Mouse (Mus musculus): Measurements from ENCODE around the gene Dclk3. TPM values are rescaled to one million over a fixed set of nuclear protein-coding genes. Genes with fewer than 3 reads are reported as not detected.

The Dclk3 gene
- polyA plus RNA-seq, 1 experiment = not detected

DNA sequence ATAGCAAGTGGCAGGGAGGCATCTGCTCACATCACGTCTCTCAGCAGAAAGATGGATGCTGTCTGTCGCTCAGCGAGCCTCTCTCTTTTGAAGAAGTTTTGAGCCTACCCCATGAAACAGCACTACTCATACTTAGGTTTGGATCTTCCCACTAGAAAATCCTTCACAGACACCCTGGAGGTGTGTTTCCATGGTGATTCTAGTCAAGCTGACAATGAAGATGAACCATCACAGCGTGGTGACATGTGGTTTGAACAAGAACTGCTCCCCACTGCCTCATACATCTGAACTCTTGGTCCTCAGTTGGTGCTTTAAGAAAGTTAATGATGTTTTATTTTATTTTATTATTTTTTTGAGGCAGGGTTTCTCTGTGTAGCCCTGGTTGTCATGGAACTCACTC lies 12.9 kb upstream of the Dclk3 start:
- no peak for TF ChIP-seq POLR2A (IDR thresholded peaks at IDR 0.05; ENCODE audit: borderline replicate concordance, control insufficient read depth, low read depth, low read length)
- TF ChIP-seq CTCF (IDR thresholded peaks at IDR 0.05; ENCODE audit: control insufficient read depth, insufficient read depth, low read length) = no peak
- no peaks in the 10 kb centered on the region for H3K4me1 ChIP-seq (ENCODE audit: control insufficient read depth, insufficient read depth, low read length)
- H3K4me3 ChIP-seq (replicated peaks; ENCODE audit: control insufficient read depth, low read depth, low read length) = no peak overlapping the region
- no peak overlapping the region for H3K27ac ChIP-seq (ENCODE audit: control insufficient read depth, insufficient read depth, low read depth, low read length, poor library complexity)
- WGBS = 81% methylated on average over 4 of the region's 4 CpGs

DNA sequence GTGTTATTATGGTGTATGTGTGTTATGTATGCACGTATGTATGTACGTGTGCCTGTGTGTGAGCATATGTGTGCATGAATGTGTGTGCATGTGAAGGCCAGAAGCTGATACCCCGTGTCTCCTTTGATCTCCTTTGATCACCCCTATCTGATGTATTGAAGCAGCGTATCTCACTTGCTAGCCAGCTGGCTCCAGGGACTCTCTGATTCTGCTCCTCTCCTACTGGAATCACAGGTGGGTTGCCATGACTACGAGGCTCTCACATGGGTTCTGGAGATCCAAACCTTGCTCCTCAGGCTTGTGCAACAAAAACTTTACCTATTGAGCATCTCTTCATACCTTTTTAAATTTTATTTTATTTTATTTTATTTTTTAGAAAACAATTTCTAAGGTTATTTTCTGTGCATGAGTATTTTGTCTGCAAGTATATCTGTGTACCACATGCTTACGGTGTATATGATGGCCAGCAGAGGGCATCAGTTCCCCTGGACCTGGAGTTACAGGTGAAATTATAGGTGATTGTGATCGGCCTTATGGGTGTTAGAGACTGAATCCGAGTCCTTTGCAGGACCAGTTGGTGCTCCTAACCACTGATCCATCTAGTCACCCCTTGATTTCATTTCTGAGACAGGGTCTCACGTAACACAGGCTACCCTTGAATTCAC lies 10.9 kb upstream of the Dclk3 start:
- TF ChIP-seq CTCF (IDR thresholded peaks at IDR 0.05; ENCODE audit: control insufficient read depth, insufficient read depth, low read length) = no peak
- TF ChIP-seq POLR2A (IDR thresholded peaks at IDR 0.05; ENCODE audit: borderline replicate concordance, control insufficient read depth, low read depth, low read length) = no peak
- 74% methylated on average over 9 of the region's 9 CpGs for WGBS
- no peak overlapping the region for H3K27ac ChIP-seq (ENCODE audit: control insufficient read depth, insufficient read depth, low read depth, low read length, poor library complexity)
- H3K4me3 ChIP-seq (replicated peaks; ENCODE audit: control insufficient read depth, low read depth, low read length) = no peak overlapping the region
- no peaks in the 10 kb centered on the region for H3K4me1 ChIP-seq (ENCODE audit: control insufficient read depth, insufficient read depth, low read length)

- no peak overlapping the region for H3K4me3 ChIP-seq (replicated peaks; ENCODE audit: control insufficient read depth, low read depth, low read length)
- no peaks in the 10 kb centered on the region for H3K4me1 ChIP-seq (ENCODE audit: control insufficient read depth, insufficient read depth, low read length)
- 57% methylated on average over 8 of the region's 8 CpGs for WGBS
- no peak overlapping the region for H3K27ac ChIP-seq (ENCODE audit: control insufficient read depth, insufficient read depth, low read depth, low read length, poor library complexity)
- no peak for TF ChIP-seq CTCF (IDR thresholded peaks at IDR 0.05; ENCODE audit: control insufficient read depth, insufficient read depth, low read length)
- TF ChIP-seq POLR2A (IDR thresholded peaks at IDR 0.05; ENCODE audit: borderline replicate concordance, control insufficient read depth, low read depth, low read length) = no peak
Measured at GRCm38 (mm10) chr9:111428698-111429362, 10.1 kb upstream of the Dclk3 start.

DNA sequence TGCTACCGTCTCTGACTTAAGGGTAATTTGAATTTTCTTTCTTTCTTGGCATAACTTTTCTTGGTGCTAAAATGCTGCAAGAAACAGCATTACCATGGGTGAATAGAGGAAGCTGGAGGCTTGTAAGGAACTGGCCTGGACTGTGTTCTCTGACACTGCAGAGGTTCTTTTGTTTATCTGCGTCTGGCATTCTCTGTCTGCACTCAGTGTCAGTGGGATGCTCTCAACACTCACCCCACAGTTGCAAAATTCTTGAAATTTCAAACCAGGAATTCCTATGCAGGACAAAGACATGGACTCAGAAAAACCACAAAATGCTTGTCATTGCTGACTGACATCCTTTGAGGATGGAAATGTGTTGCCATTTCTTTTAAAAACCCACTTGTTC lies 9.5 kb upstream of the Dclk3 start:
- WGBS = 42% methylated on average over 2 of the region's 2 CpGs
- TF ChIP-seq CTCF (IDR thresholded peaks at IDR 0.05; ENCODE audit: control insufficient read depth, insufficient read depth, low read length) (no peak), POLR2A (IDR thresholded peaks at IDR 0.05; ENCODE audit: borderline replicate concordance, control insufficient read depth, low read depth, low read length) (no peak)
- H3K4me1 ChIP-seq (ENCODE audit: control insufficient read depth, insufficient read depth, low read length) = no peaks in the 10 kb centered on the region
- H3K27ac ChIP-seq (ENCODE audit: control insufficient read depth, insufficient read depth, low read depth, low read length, poor library complexity) = no peak overlapping the region
- no peak overlapping the region for H3K4me3 ChIP-seq (replicated peaks; ENCODE audit: control insufficient read depth, low read depth, low read length)

DNA sequence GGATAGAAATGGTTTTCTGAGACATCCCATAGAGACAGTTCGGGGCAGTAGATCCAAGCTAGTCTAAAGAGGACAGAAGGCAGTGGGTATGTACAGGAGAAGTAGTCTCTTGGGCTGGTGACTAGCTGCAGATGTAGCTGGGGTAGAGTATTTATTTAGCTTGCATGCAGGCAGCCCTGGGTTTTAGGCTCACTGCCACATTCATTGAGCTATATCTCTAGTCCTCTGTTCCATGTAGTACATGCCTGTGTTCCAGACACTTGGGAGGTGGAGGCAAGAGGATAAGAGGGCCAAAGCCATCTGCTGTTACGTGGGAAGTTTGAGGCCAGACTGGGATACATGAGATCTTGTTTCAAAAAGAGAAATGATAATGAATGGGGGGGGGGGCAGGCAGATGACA lies 3.5 kb upstream of the Dclk3 start:
- H3K4me3 ChIP-seq (replicated peaks; ENCODE audit: control insufficient read depth, low read depth, low read length) = no peak overlapping the region
- WGBS = 72% methylated on average over 2 of the region's 2 CpGs
- no peaks in the 10 kb centered on the region for H3K4me1 ChIP-seq (ENCODE audit: control insufficient read depth, insufficient read depth, low read length)
- no peak overlapping the region for H3K27ac ChIP-seq (ENCODE audit: control insufficient read depth, insufficient read depth, low read depth, low read length, poor library complexity)
- TF ChIP-seq CTCF (IDR thresholded peaks at IDR 0.05; ENCODE audit: control insufficient read depth, insufficient read depth, low read length) = no peak
- no peak for TF ChIP-seq POLR2A (IDR thresholded peaks at IDR 0.05; ENCODE audit: borderline replicate concordance, control insufficient read depth, low read depth, low read length)

- Histone ChIP-seq H3K27ac (ENCODE audit: control insufficient read depth, insufficient read depth, low read depth, low read length, poor library complexity) (no peak overlapping the region), H3K4me3 (replicated peaks; ENCODE audit: control insufficient read depth, low read depth, low read length) (no peak overlapping the region), H3K4me1 (ENCODE audit: control insufficient read depth, insufficient read depth, low read length) (no peaks in the 10 kb centered on the region)
- WGBS = 70% methylated on average over 8 of the region's 8 CpGs
- TF ChIP-seq CTCF (IDR thresholded peaks at IDR 0.05; ENCODE audit: control insufficient read depth, insufficient read depth, low read length) (no peak), POLR2A (IDR thresholded peaks at IDR 0.05; ENCODE audit: borderline replicate concordance, control insufficient read depth, low read depth, low read length) (no peak)
Measured at GRCm38 (mm10) chr9:111439836-111440201, 938 bp downstream of the Dclk3 start.

DNA sequence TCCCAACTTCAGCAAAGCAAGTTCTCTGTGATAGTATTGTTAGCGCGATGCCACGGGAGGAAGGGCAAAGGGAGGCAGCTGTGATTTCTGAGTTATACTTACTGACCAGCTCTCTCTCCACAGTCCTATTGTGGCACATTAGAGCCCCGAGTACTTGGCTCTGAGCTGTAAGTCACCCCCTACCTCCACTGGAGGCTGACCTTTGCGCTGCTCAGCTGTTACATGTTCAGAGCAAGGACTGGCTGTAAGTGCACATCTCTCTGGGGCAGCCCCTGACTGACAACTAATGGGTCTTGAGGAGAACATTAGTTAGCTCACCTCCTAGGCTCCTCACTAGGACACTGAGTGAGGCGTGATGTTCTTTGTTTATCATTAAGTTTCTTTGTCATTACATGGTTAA lies 1.6 kb downstream of the Dclk3 start:
- Histone ChIP-seq H3K27ac (ENCODE audit: control insufficient read depth, insufficient read depth, low read depth, low read length, poor library complexity) (no peak overlapping the region), H3K4me3 (replicated peaks; ENCODE audit: control insufficient read depth, low read depth, low read length) (no peak overlapping the region), H3K4me1 (ENCODE audit: control insufficient read depth, insufficient read depth, low read length) (no peaks in the 10 kb centered on the region)
- 76% methylated on average over 6 of the region's 6 CpGs for WGBS
- TF ChIP-seq CTCF (IDR thresholded peaks at IDR 0.05; ENCODE audit: control insufficient read depth, insufficient read depth, low read length) = no peak
- TF ChIP-seq POLR2A (IDR thresholded peaks at IDR 0.05; ENCODE audit: borderline replicate concordance, control insufficient read depth, low read depth, low read length) = no peak

DNA sequence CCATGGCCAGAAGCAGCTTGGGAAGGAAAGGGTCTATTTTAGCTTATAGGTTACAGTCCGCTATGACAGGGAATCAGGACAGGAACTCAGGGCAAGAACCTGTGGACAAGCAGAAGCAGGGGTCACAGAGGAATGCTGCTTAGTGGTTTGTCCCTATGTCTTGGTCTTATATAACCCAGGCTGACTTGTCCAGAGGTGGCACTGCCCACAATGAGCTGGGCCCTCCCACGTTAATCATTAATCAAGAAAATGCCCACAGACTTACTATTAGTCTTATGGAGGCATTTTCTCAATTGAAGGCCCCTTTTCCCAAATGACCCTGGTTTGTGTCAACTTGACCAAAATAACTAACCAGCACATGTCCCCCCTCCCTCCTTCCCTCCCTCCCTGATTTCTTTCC lies 2.3 kb downstream of the Dclk3 start:
- WGBS = 71% methylated on average over 2 of the region's 2 CpGs
- Histone ChIP-seq H3K4me1 (ENCODE audit: control insufficient read depth, insufficient read depth, low read length) (no peaks in the 10 kb centered on the region), H3K4me3 (replicated peaks; ENCODE audit: control insufficient read depth, low read depth, low read length) (no peak overlapping the region), H3K27ac (ENCODE audit: control insufficient read depth, insufficient read depth, low read depth, low read length, poor library complexity) (no peak overlapping the region)
- TF ChIP-seq CTCF (IDR thresholded peaks at IDR 0.05; ENCODE audit: control insufficient read depth, insufficient read depth, low read length) (no peak), POLR2A (IDR thresholded peaks at IDR 0.05; ENCODE audit: borderline replicate concordance, control insufficient read depth, low read depth, low read length) (no peak)
